Mouse (Mus musculus): Measurements from ENCODE around the gene Cenpv.

DNA sequence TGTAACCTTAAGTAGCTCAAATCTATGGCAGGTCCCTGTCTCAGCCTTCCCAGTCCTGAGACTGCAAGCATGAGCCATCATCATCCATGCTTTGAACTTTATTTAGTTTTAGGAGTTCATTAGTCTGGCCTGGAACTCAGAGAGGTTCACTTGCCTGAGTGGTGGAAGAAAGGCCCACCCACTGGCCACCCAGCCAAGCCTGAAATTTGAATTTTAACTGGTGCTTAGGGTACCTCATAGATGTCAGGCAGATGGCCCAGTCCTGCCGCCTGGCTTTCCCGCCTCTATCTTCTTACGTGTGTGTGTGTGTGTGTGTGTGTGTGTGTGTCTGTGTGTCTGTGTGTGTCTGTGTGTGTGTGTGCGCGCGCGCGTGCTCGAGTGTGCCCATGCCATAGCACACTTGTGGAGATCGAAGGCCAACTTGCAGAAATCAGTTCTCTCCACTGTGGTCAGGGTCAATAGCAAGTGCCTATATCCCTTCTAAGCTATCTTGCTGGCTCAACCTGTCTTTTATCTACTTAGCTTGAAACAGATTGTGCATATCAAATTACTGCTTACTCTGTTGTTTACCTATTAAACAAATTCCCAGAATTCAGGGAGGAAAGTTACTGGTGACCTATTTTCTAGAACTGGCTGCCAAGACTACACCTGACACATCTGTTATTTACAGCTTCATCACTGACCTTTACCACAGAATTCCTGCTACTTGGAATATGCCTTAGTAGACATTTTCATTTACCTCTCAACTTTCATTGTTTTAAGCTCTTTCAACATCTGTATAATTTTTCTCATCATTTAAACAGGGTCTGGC lies 51.3 kb downstream of the Cenpv start:
- TF ChIP-seq POLR2A (IDR thresholded peaks at IDR 0.05; ENCODE audit: low read depth, low read length): no peak
- TF ChIP-seq CTCF (IDR thresholded peaks at IDR 0.05; ENCODE audit: borderline replicate concordance, insufficient read depth, low read length): no peak
